Mouse (Mus musculus) layer of hippocampus, postnatal 14 days (tissue): ENCODE measurements around the gene Tmem168. TPM values are rescaled to one million over a fixed set of nuclear protein-coding genes. Genes with fewer than 3 reads are reported as not detected.

Source experiments
- DNase-seq, 2 experiments: peaks; one replicate each; pipeline ENCODE4 v3.0.0; 2021 to 2022; ENCODE audit warnings: low spot score in 2 of 2, mixed read lengths in 1 of 2
- long read RNA-seq, 2 experiments: library from polyadenylated mRNA; stranded (forward); transcript quantifications; one replicate each; pipeline ENCODE4 v2.0.0; 2021
- total RNA-seq, 2 experiments: library from RNA; stranded (reverse); gene quantifications; 2 replicates each; pipeline ENCODE4 v1.2.3; 2021

Gene Tmem168
- total RNA-seq: 10 to 100 TPM; 15.3 to 15.8 TPM
- long read RNA-seq, experiment 1, full-length matches to known transcripts: 14 of 19 reads
- long read RNA-seq, experiment 1, partial matches to known transcripts: 1 of 19 reads
- long read RNA-seq, experiment 1, other reads (novel, unspliced or antisense): 4 of 19 reads
- long read RNA-seq, experiment 2, full-length matches to known transcripts: 21 of 24 reads
- long read RNA-seq, experiment 2, partial matches to known transcripts: 1 of 24 reads
- long read RNA-seq, experiment 2, other reads (novel, unspliced or antisense): 2 of 24 reads

- DNase-seq: peak; percentile 93 to 95
These were observed at the start of gene Tmem168 for GRCm38 (mm10) chr6:13607621-13608493. Gene Tmem168, minus strand, starts transcription at chr6:13608100.

GRCm38 (mm10) chr6:13654081-13654480 is 46.2 kb upstream of the Tmem168 start:
- DNase-seq: no peak

- DNase-seq: no peak
These were observed 44.4 kb upstream of the Tmem168 start for GRCm38 (mm10) chr6:13652284-13652683.

- DNase-seq: no peak
These were observed 43.0 kb upstream of the Tmem168 start for GRCm38 (mm10) chr6:13650854-13651253.

- no peak for DNase-seq
These were observed 40.4 kb upstream of the Tmem168 start for GRCm38 (mm10) chr6:13648305-13648704.

GRCm38 (mm10) chr6:13636582-13636989 is 28.7 kb upstream of the Tmem168 start:
- no peak for DNase-seq

- DNase-seq: no peak
These were observed 24.7 kb upstream of the Tmem168 start for GRCm38 (mm10) chr6:13632571-13632970.

GRCm38 (mm10) chr6:13630607-13631006 is 22.7 kb upstream of the Tmem168 start:
- DNase-seq: no peak

- DNase-seq: peak in 1 of 2 experiments; percentile 19
These were observed 11.7 kb upstream of the Tmem168 start for GRCm38 (mm10) chr6:13619618-13620017.

GRCm38 (mm10) chr6:13617110-13617509 is 9.2 kb upstream of the Tmem168 start:
- DNase-seq: no peak

GRCm38 (mm10) chr6:13614568-13614967 is 6.7 kb upstream of the Tmem168 start:
- DNase-seq: no peak

- no peak for DNase-seq
These were observed 5.8 kb upstream of the Tmem168 start for GRCm38 (mm10) chr6:13613671-13614070.

GRCm38 (mm10) chr6:13610869-13611268 is 3.0 kb upstream of the Tmem168 start:
- no peak for DNase-seq

GRCm38 (mm10) chr6:13609353-13610140 is 1.6 kb upstream of the Tmem168 start:
- DNase-seq: no peak

- no peak for DNase-seq
These were observed 829 bp downstream of the Tmem168 start for GRCm38 (mm10) chr6:13606921-13607620.

GRCm38 (mm10) chr6:13606394-13606793 is 1.5 kb downstream of the Tmem168 start:
- DNase-seq: no peak

- DNase-seq: no peak
These were observed 4.8 kb downstream of the Tmem168 start for GRCm38 (mm10) chr6:13603134-13603533.

GRCm38 (mm10) chr6:13601587-13601986 is 6.3 kb downstream of the Tmem168 start:
- DNase-seq: peak; percentile 17 to 51

GRCm38 (mm10) chr6:13598239-13598923 is 9.5 kb downstream of the Tmem168 start:
- DNase-seq: no peak

GRCm38 (mm10) chr6:13592729-13593345 is 15.1 kb downstream of the Tmem168 start:
- no peak for DNase-seq
